Mouse (Mus musculus): ENCODE measurements at regions not wholly inside any gene's neighbourhood (a gene's known extent, or its start where the extent isn't known, plus 50 kb on each side); places are given as distances from the start of the nearest gene placed in this dataset.

- in situ Hi-C loops (cut with MboI, MseI) = loop anchor here in 1 of 2 experiments (10.0 kb wide), 1 partner anchor 1311 kb away; no protein-coding TSS in a partner anchor
These were observed 497.3 kb upstream of the Jag1 start for GRCm38 (mm10) chr2:137613791-137614190.

GRCm38 (mm10) chr2:137608506-137608905, 492.1 kb upstream of the Jag1 start:
- in situ Hi-C loops (cut with MboI, MseI) = no loop called here

DNA sequence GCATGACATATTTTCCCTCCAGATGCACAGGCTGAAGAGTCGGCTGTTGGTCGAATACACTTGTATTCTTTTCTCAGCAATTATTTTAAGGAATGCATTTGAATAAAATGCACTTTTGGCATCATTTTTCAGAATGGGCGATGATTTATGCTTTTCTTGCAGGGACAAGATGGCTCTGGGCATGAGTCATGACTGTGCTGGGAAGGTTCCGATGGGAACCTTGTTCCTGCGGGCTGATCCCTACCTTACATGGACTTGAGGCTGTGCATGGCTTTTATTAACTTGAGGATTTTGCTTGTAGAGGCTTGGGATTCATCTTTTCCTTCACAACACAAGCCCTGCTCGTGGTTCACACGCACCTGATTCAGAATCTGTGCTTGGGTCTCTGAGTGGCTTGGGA, 481.7 kb upstream of the Jag1 start:
- in situ Hi-C loops (cut with MboI, MseI) = loop anchor here in 1 of 2 experiments (10.0 kb wide), 2 partner anchors 747 to 1737 kb away; no protein-coding TSS in a partner anchor

- in situ Hi-C loops (cut with MboI, MseI) = loop anchor here in 1 of 2 experiments (10.0 kb wide), 2 partner anchors 750 to 1740 kb away; no protein-coding TSS in a partner anchor
These were observed 478.1 kb upstream of the Jag1 start for GRCm38 (mm10) chr2:137594509-137594908.

- in situ Hi-C loops (cut with MboI, MseI) = loop anchor here in 1 of 2 experiments (10.0 kb wide), 2 partner anchors 753 to 1743 kb away; no protein-coding TSS in a partner anchor
These were observed 475.1 kb upstream of the Jag1 start for GRCm38 (mm10) chr2:137591551-137591950.

GRCm38 (mm10) chr2:137581491-137581890, 465.0 kb upstream of the Jag1 start:
- in situ Hi-C loops (cut with MboI, MseI) = no loop called here

DNA sequence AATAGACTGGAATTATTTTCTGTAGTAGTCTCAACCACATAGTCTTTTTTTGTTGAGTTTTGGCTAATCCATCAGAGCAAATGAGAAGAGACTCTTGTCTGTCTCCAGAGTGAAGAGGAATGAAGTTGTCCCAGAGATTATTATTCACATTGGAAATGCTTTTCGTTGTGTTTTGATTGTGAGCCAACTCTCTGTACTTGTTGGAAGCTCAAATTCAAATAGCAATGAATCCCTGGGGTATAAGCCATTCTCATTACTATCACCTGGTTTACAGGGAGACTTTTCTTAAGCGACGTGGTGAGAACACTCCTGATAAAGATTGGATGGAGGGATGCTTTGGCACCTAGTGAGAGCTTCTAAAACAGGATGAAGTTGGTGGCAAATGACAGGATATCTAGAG, 459.3 kb upstream of the Jag1 start:
- in situ Hi-C loops (cut with MboI, MseI) = loop anchor here in 1 of 2 experiments (10.0 kb wide), 1 partner anchor 481 kb away; no protein-coding TSS in a partner anchor

- in situ Hi-C loops (cut with MboI, MseI) = loop anchor here in 1 of 2 experiments (10.0 kb wide), 1 partner anchor 480 kb away; no protein-coding TSS in a partner anchor
These were observed 458.5 kb upstream of the Jag1 start for GRCm38 (mm10) chr2:137574845-137575449.

DNA sequence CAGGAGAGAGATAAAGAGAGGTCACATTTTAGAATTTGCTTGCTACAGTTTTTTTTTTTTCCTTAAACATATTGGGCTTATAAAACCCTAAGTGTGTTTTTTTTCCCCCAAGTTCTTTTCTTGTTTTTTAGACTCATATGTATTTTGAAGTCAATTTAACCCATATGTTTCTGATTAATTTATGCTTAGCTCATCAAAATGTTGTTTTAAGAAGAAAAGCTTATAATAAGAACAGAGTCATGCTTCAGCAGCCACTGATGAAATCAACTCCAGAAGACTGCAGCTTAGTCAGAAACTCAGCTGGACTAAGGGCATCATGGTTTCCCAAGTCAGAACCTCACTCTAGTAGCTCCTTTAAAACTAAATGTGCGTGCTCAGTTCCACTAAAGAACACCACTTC, 454.7 kb upstream of the Jag1 start:
- in situ Hi-C loops (cut with MboI, MseI) = loop anchor here in 1 of 2 experiments (10.0 kb wide), 1 partner anchor 476 kb away; no protein-coding TSS in a partner anchor

GRCm38 (mm10) chr2:137566619-137567018, 450.2 kb upstream of the Jag1 start:
- in situ Hi-C loops (cut with MboI, MseI) = no loop called here

DNA sequence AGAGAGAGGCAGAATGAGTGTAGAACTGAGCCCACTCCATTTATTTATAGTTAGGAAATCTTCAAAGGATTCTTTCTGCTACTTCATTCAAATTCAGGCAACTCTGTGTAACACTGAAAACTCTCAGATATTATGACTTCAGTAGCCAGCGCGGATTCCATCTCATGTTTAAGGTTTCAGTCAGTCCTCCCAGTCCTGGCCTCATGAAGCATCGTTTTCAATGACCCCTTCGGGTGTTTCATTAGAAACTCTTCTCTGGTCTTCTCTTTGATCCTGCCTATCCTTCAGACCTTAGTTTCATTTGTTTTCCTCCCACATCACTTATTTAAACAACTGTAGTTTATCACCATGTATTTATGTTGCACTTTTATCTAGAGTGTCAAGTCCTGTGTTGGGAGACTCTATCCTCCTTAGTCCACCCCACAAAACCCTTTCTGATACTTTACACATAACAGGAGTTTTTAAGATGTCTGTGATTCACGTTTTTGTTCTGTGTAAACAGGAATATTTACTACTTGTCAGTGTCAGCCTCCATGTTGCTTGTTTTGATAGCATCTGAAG, 447.7 kb upstream of the Jag1 start:
- in situ Hi-C loops (cut with MboI, MseI) = no loop called here

DNA sequence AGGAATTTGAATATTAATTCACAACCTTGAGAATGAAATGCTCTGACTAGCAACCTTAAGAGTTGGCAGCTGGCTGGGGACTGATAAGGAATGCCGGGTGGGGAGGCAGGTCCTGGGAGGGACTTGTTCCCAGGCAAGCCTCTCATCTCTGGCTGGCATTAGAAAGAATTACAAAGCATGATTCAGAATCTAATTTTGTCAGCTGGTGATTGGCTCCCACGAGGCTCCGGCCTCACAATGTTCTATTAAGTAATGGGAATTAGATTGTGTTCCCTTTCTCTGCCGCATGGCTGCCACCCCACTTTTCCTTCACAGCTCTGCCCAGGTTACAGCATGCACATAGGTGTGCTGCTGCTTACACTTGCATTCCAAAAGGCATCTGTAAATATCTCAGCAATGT, 443.9 kb upstream of the Jag1 start:
- in situ Hi-C loops (cut with MboI, MseI) = no loop called here

- in situ Hi-C loops (cut with MboI, MseI) = loop anchor here in 1 of 2 experiments (10.0 kb wide), 1 partner anchor 629 kb away; no protein-coding TSS in a partner anchor
These were observed 437.4 kb upstream of the Jag1 start for GRCm38 (mm10) chr2:137553871-137554270.

- in situ Hi-C loops (cut with MboI, MseI) = no loop called here
These were observed 420.1 kb upstream of the Jag1 start for GRCm38 (mm10) chr2:137536581-137536980.

GRCm38 (mm10) chr2:137516271-137516670, 399.8 kb upstream of the Jag1 start:
- in situ Hi-C loops (cut with MboI, MseI) = no loop called here

- in situ Hi-C loops (cut with MboI, MseI) = no loop called here
These were observed 398.6 kb upstream of the Jag1 start for GRCm38 (mm10) chr2:137515043-137515442.

GRCm38 (mm10) chr2:137513895-137514506, 397.6 kb upstream of the Jag1 start:
- in situ Hi-C loops (cut with MboI, MseI) = no loop called here

DNA sequence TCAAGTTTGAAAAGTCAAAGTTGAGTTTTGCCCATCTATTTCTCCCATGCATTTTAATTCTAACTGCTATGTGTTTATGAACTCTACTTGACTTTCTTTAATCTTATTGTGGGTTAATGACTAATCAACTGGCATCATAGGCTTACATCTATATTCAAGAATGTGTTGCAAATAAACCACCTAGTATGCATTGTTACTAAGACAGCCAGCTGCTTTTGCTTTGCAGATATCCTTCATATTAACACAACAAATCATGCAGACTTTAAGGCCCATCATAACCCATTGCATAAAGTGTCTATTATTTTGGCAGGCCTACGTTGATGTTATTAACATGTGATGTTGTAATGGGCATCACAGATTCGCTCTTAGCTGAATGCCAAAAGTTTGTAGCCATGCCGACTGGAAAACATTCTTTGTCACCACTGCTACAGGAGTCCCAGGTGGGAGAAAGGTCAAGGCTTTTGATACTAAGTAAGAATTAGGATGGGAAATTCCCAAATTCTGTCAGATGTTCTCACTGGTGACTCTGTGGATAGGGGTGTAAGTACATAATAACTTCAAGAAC, 394.3 kb upstream of the Jag1 start:
- in situ Hi-C loops (cut with MboI, MseI) = no loop called here

- in situ Hi-C loops (cut with MboI, MseI) = no loop called here
These were observed 384.8 kb upstream of the Jag1 start for GRCm38 (mm10) chr2:137501236-137501635.

DNA sequence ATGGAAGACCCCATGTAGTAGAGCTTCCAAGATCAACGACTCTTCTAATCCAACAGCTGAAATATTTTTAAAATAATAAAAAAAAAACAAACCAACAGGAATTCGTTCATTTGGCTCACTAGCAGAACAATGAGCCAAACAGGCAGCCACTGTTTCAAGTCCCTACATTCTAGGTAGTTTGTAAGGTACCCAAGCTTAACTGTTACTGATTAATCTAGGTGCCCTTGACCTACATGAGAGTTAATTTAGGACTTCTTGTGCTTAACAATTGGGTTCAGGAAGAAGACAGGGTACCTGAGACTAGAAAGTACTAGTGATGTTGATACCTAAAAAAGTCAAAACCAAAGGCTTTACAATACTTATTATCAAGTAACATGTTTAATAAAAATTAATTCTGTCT, 381.2 kb upstream of the Jag1 start:
- in situ Hi-C loops (cut with MboI, MseI) = loop anchor here in 1 of 2 experiments (10.0 kb wide), 1 partner anchor 607 kb away; no protein-coding TSS in a partner anchor

DNA sequence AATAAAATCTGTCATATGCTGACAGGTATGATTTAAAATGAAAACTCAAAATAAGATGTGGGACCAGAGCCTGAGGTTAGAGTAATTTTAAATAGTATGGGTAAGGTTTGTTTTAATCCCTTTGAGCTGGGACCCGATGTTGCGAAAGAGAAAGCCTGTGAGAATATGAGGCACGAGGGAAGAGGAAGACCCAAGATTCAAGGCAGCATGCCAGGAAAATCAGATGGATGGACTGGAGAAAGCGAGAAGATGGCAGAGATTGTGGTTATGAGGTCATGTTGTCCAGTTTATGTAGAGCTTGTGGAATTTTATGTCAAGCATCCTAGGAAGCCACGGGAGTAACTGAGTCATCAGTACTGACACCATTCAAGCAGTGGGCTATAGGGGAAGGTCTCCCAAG, 377.2 kb upstream of the Jag1 start:
- in situ Hi-C loops (cut with MboI, MseI) = loop anchor here in 1 of 2 experiments (10.0 kb wide), 1 partner anchor 611 kb away; no protein-coding TSS in a partner anchor

GRCm38 (mm10) chr2:137489181-137489682, 372.8 kb upstream of the Jag1 start:
- in situ Hi-C loops (cut with MboI, MseI) = no loop called here

All from T-helper 17 cell (primary cell).